Mouse (Mus musculus) heart, adult 2 months (tissue): ENCODE results near the gene Prss42.

Experiments
- EP300 ChIP-seq: fragments of 200-500 bp; IDR thresholded peaks from 2 replicates; pipeline ENCODE4 v1.6.1; 2011; ENCODE audit warnings: low read depth, low read length, control low read depth; ENCODE audit not compliant: insufficient read depth
- POLR2A ChIP-seq: fragments of 200-500 bp; IDR thresholded peaks from 2 replicates; pipeline ENCODE4 v1.6.1; 2011; ENCODE audit warnings: mild to moderate bottlenecking, low read depth, low read length, control low read depth; ENCODE audit not compliant: insufficient read depth

DNA sequence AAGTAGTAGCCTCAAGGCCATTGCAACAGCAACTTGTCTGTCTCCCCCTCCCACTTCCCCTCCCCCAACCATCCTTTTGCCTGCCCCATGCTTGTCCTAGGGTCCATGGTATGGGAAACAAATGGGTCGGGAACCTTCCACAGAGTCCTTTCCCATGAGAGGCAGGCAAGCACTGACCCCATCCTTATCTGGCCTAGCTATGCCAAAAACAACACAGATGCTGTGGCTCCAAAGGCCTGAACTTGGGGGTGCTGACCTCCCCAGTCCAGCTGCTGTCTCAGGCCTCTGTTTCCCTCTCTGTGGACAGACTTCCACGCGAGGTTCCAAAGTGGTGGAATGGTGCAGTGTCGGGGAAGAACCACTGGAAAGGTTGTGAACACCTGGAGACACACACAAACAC is 44.2 kb upstream of the Prss42 start:
- 0 out of 2 replicates have a peak, but pooled peaks have one; percentile 19 for TF ChIP-seq EP300
- no peak for TF ChIP-seq POLR2A
